Comparison of ENCODE assay signal across 9 mouse cellular contexts in genomic region chr1:131995062-131995461, GRCm38 (mm10). TPM values are rescaled to one million over a fixed set of nuclear protein-coding genes. Genes with fewer than 3 reads are reported as not detected.
DNase-seq lines count a peak whose midpoint lies in the region; ATAC-seq and TF ChIP-seq lines count a peak whose summit lies in the region.
"Had no signal": no experiment of that assay in that cellular context is flagged by ENCODE, and none has a peak within 500 bp of the region (broad histone marks: within the 10 kb centered on the region; RNA-seq: fewer than 3 reads in every experiment).

No protein-coding gene starts in this region.

- no peaks in the 10 kb centered on the region for H3K4me1 ChIP-seq in midbrain, embryonic 11.5 days (ENCODE audit: control insufficient read depth, insufficient read depth, low read length)
- no peaks in the 10 kb centered on the region for H3K4me1 ChIP-seq in midbrain, embryonic 15.5 days
- H3K4me1 ChIP-seq in cerebellum, adult 2 months (ENCODE audit: control insufficient read depth, insufficient read depth, low read length) = peaks cover 3% of the 10 kb centered on the region; the same call in 1 of the 2 replicates
- H3K4me1 ChIP-seq in liver, postnatal 0 days (ENCODE audit: insufficient read depth) = peaks cover 4% of the 10 kb centered on the region
- H3K4me1 ChIP-seq: heart, embryonic 13.5 days had no signal

- intact Hi-C loops in heart, postnatal 10 days (cut with DNase I) = loop anchor here (1.0 to 5.0 kb wide), 3 partner anchors 51 to 162 kb away; no protein-coding TSS in a partner anchor

- no peak overlapping the region for H3K4me2 ChIP-seq in midbrain, embryonic 11.5 days
- no peak overlapping the region for H3K4me2 ChIP-seq in midbrain, embryonic 15.5 days
- H3K4me2 ChIP-seq in liver, postnatal 0 days (ENCODE audit: low read depth, low read length) = no peak overlapping the region
- H3K4me2 ChIP-seq: heart, embryonic 13.5 days had no signal

- TF ChIP-seq POLR2A in cerebellum, adult 2 months (IDR thresholded peaks at IDR 0.05; ENCODE audit: borderline replicate concordance, insufficient read depth, low read length) = no peak

- WGBS in midbrain, embryonic 11.5 days = 27% methylated on average over 4 of the region's 4 CpGs
- WGBS in midbrain, embryonic 15.5 days = 41% methylated on average over 4 of the region's 4 CpGs
- WGBS in cerebellum, adult 2 months = 36% methylated on average over 4 of the region's 4 CpGs
- WGBS in liver, postnatal 0 days (ENCODE audit: insufficient replicate concordance) = 32% methylated on average over 4 of the region's 4 CpGs

- peak; percentile 3; the same call in 1 of the 2 replicates for TF ChIP-seq CTCF in cerebellum, adult 2 months (IDR thresholded peaks at IDR 0.05; ENCODE audit: borderline replicate concordance, insufficient read depth, low read depth, low read length)
- peak; percentile 88 for TF ChIP-seq CTCF in liver, postnatal 0 days (IDR thresholded peaks at IDR 0.05; ENCODE audit: low read depth)

- peak; percentile 54 to 66 for DNase-seq in adrenal gland, adult 18-20 months (ENCODE audit: low spot score in 2 of 2)
- no peak for DNase-seq in adrenal gland, adult 8-10 months
- peak; percentile 92 for DNase-seq in midbrain, embryonic 11.5 days (ENCODE audit: low spot score, missing footprints)
- peak; percentile 38 to 61 for DNase-seq in cerebellum, adult 2 months
- DNase-seq in heart, postnatal 10 days = peak; percentile 70 to 84
- peak; percentile 77 for DNase-seq in liver, postnatal 0 days
- DNase-seq in spleen, postnatal 10 days (ENCODE audit: low spot score in 2 of 2) = peak; percentile 66 to 85

- H3K9me3 ChIP-seq in midbrain, embryonic 11.5 days (ENCODE audit: control insufficient read depth, low read length) = no peaks in the 10 kb centered on the region
- H3K9me3 ChIP-seq in midbrain, embryonic 15.5 days = no peaks in the 10 kb centered on the region
- no peaks in the 10 kb centered on the region for H3K9me3 ChIP-seq in liver, postnatal 0 days (ENCODE audit: low read length)
- H3K9me3 ChIP-seq: heart, embryonic 13.5 days had no signal

- no peaks in the 10 kb centered on the region for H3K27me3 ChIP-seq in midbrain, embryonic 11.5 days (ENCODE audit: control insufficient read depth, insufficient read depth, low read length)
- H3K27me3 ChIP-seq in midbrain, embryonic 15.5 days (replicated peaks) = no peaks in the 10 kb centered on the region
- no peaks in the 10 kb centered on the region for H3K27me3 ChIP-seq in cerebellum, adult 2 months (ENCODE audit: control insufficient read depth, insufficient read depth, low read length)
- H3K27me3 ChIP-seq in liver, postnatal 0 days (ENCODE audit: insufficient read depth, low read length) = no peaks in the 10 kb centered on the region
- H3K27me3 ChIP-seq: heart, embryonic 13.5 days had no signal

- no peak overlapping the region for H3K9ac ChIP-seq in midbrain, embryonic 11.5 days (ENCODE audit: low read length)
- H3K9ac ChIP-seq in midbrain, embryonic 15.5 days = no peak overlapping the region
- no peak overlapping the region for H3K9ac ChIP-seq in liver, postnatal 0 days (replicated peaks)
- H3K9ac ChIP-seq: heart, embryonic 13.5 days had no signal

- no peak for TF ChIP-seq EP300 in liver, postnatal 0 days (IDR thresholded peaks at IDR 0.05; ENCODE audit: low read depth)

- H3K27ac ChIP-seq in midbrain, embryonic 11.5 days (ENCODE audit: low read depth, low read length) = no peak overlapping the region
- no peak overlapping the region for H3K27ac ChIP-seq in midbrain, embryonic 15.5 days
- no peak overlapping the region for H3K27ac ChIP-seq in cerebellum, adult 2 months (ENCODE audit: insufficient read depth, low read length)
- no peak overlapping the region for H3K27ac ChIP-seq in liver, postnatal 0 days (ENCODE audit: low read depth)
- H3K27ac ChIP-seq: heart, embryonic 13.5 days had no signal

- ATAC-seq in midbrain, embryonic 11.5 days (ENCODE audit: low FRiP score) = no peak
- no peak for ATAC-seq in midbrain, embryonic 15.5 days (replicated peaks)
- peak; percentile 20; the same call in 1 of the 2 replicates for ATAC-seq in liver, postnatal 0 days

- H3K36me3 ChIP-seq in midbrain, embryonic 11.5 days (ENCODE audit: control insufficient read depth, insufficient read depth, low read length) = no peaks in the 10 kb centered on the region
- no peaks in the 10 kb centered on the region for H3K36me3 ChIP-seq in midbrain, embryonic 15.5 days (replicated peaks)
- H3K36me3 ChIP-seq in liver, postnatal 0 days (replicated peaks; ENCODE audit: insufficient read depth, low read length) = no peaks in the 10 kb centered on the region
- H3K36me3 ChIP-seq: heart, embryonic 13.5 days had no signal

- H3K4me3 ChIP-seq in midbrain, embryonic 11.5 days (ENCODE audit: low read depth, low read length) = no peak overlapping the region
- H3K4me3 ChIP-seq in midbrain, embryonic 15.5 days = no peak overlapping the region
- no peak overlapping the region for H3K4me3 ChIP-seq in cerebellum, adult 2 months (replicated peaks; ENCODE audit: insufficient read depth, low read depth, low read length)
- no peak overlapping the region for H3K4me3 ChIP-seq in liver, postnatal 0 days (ENCODE audit: low read depth, low read length)
- H3K4me3 ChIP-seq: heart, embryonic 13.5 days had no signal

RNA-seq across cellular contexts. Expression of gene Elk4, which starts 12.3 kb away (rescaled TPM):
- 10 to 100 TPM; 79.8 to 86.4 TPM for total RNA-seq in adrenal gland, adult 18-20 months (2021)
- 100 to 1,000 TPM in 3 of 4 experiments, 10 to 100 TPM in 1; 91.7 to 118 (median 106) TPM for total RNA-seq in adrenal gland, adult 8-10 months (2022)
- polyA plus RNA-seq in midbrain, embryonic 11.5 days (2014; fragmentation: Nextera tagmentation; extraction: Ambion mirVana) = 17.2 and 19.5 TPM in 2 replicates
- polyA plus RNA-seq in midbrain, embryonic 15.5 days (2015; fragmentation: Nextera tagmentation; extraction: Ambion mirVana) = 12.7 and 13.1 TPM in 2 replicates
- polyA plus RNA-seq in cerebellum, adult 2 months (2012; rRNA removed) = 17.6 and 18.6 TPM in 2 replicates
- total RNA-seq in heart, postnatal 10 days (2021) = 100 to 1,000 TPM; 133 to 138 TPM
- polyA plus RNA-seq in liver, postnatal 0 days (2015; fragmentation: Nextera tagmentation; extraction: Ambion mirVana) = 10.7 and 14.6 TPM in 2 replicates

RNA-seq across cellular contexts. Expression of gene Slc45a3, which starts 32.3 kb away (rescaled TPM):
- 10 to 100 TPM; 22.9 to 33.6 TPM for total RNA-seq in adrenal gland, adult 18-20 months (2021)
- 10 to 100 TPM; 18.4 to 53.4 (median 36.3) TPM for total RNA-seq in adrenal gland, adult 8-10 months (2022)
- polyA plus RNA-seq in midbrain, embryonic 11.5 days (2014; fragmentation: Nextera tagmentation; extraction: Ambion mirVana) = 19.5 and 20.5 TPM in 2 replicates
- polyA plus RNA-seq in midbrain, embryonic 15.5 days (2015; fragmentation: Nextera tagmentation; extraction: Ambion mirVana) = 1.9 and 3.5 TPM in 2 replicates
- polyA plus RNA-seq in cerebellum, adult 2 months (2012; rRNA removed) = 4.3 and 4.5 TPM in 2 replicates
- total RNA-seq in heart, postnatal 10 days (2021) = 1 to 10 TPM; 3.0 to 5.3 TPM
- 4.3 and 6.0 TPM in 2 replicates for polyA plus RNA-seq in liver, postnatal 0 days (2015; fragmentation: Nextera tagmentation; extraction: Ambion mirVana)
